Mouse (Mus musculus) heart, embryonic 10.5 days (tissue): ENCODE results near the gene Schip1. TPM values are rescaled to one million over a fixed set of nuclear protein-coding genes. Genes with fewer than 3 reads are reported as not detected.

Experiments
- DNase-seq: peaks from one replicate; pipeline ENCODE4 v3.0.0-alpha.2; 2017; ENCODE audit warnings: low spot score
- H3K27ac ChIP-seq: fragments of 300-500 bp; sonication (generic); 2 replicates; pipeline ENCODE4 v1.5.1; 2016; ENCODE audit warnings: mild to moderate bottlenecking
- H3K27me3 ChIP-seq: fragments of 300-500 bp; sonication (generic); 2 replicates; pipeline ENCODE4 v1.6.1; 2016; ENCODE audit warnings: mild to moderate bottlenecking; ENCODE audit not compliant: poor library complexity, insufficient read depth, severe bottlenecking
- H3K36me3 ChIP-seq: fragments of 300-500 bp; sonication (generic); 2 replicates; pipeline ENCODE4 v1.6.1; 2016; ENCODE audit warnings: mild to moderate bottlenecking, moderate library complexity
- H3K4me1 ChIP-seq: fragments of 300-500 bp; sonication (generic); 2 replicates; pipeline ENCODE4 v1.6.1; 2016; ENCODE audit warnings: mild to moderate bottlenecking
- H3K4me3 ChIP-seq: fragments of 300-500 bp; sonication (generic); 2 replicates; pipeline ENCODE4 v1.5.1; 2016; ENCODE audit warnings: mild to moderate bottlenecking, moderate library complexity
- H3K9me3 ChIP-seq: fragments of 300-500 bp; sonication (generic); 2 replicates; pipeline ENCODE4 v1.6.1; 2016; ENCODE audit warnings: mild to moderate bottlenecking, moderate library complexity
- WGBS: fragments of 180-500 bp; shearing (Covaris S2); methylation state at CpG from one replicate; pipeline ENCODE4 v1.1.7; 2016; 5-methylcytosine and 5-hydroxymethylcytosine counted together
- polyA plus RNA-seq: library from polyadenylated mRNA; unstranded; fragments of >200 nt; fragmentation: Nextera tagmentation; extraction: Ambion mirVana; gene quantifications from 2 replicates; pipeline ENCODE4 v1.2.1, GENCODE M21; 2016

Schip1 gene
- polyA plus RNA-seq, 1 experiment from 2014 or later: 71.0 TPM

DNA sequence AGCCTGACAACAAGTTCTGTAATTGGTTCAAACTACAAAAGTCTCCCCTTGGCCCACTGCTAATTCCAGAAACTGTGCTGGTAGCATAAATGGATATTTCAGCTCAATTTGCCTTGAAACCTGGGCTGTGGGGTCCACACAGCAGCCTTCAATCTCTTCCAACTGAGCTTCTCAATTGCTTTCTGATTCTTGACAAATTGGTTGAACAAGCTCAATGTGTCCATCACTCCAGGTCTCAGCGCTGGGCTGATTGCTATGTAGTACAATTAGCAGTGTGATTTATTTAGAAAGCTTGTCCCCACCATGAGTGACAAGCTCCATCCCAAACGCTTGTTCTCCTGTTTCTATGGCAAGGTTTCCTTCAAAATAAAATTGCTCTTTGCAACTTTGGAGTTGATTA, 370.3 kb downstream of the Schip1 start:
- no peak overlapping the region for H3K27ac ChIP-seq
- no peaks in the 10 kb centered on the region for H3K4me1 ChIP-seq
- no peaks in the 10 kb centered on the region for H3K9me3 ChIP-seq
- no peaks in the 10 kb centered on the region for H3K36me3 ChIP-seq
- H3K4me3 ChIP-seq: no peak overlapping the region
- no peaks in the 10 kb centered on the region for H3K27me3 ChIP-seq
- 78% methylated on average over 2 of the region's 2 CpGs for WGBS
- DNase-seq: no peak

DNA sequence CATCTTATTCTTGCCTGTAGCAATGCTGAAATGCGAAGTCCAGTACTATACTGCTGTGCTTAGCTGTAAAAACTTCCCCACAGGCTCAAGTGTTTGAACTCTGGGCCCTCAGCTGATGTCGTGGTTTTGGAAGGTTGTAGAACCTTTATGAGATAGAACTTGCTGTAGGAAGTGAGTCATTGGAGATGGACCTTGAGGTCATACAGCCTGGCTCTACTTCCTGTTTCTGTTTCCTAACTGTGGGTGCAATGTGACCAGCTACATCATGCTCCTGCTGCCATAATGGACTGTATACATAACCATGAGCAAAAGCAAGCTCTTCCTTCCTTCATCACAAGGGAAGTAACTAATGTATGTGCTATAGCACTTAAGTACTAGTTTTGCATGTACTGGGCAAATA, 383.9 kb downstream of the Schip1 start:
- no peaks in the 10 kb centered on the region for H3K36me3 ChIP-seq
- no peaks in the 10 kb centered on the region for H3K9me3 ChIP-seq
- H3K4me1 ChIP-seq: peaks cover 12% of the 10 kb centered on the region
- no peak for DNase-seq
- no peak overlapping the region for H3K4me3 ChIP-seq
- H3K27ac ChIP-seq: no peak overlapping the region
- 65% methylated on average over 2 of the region's 2 CpGs for WGBS
- H3K27me3 ChIP-seq: no peaks in the 10 kb centered on the region

DNA sequence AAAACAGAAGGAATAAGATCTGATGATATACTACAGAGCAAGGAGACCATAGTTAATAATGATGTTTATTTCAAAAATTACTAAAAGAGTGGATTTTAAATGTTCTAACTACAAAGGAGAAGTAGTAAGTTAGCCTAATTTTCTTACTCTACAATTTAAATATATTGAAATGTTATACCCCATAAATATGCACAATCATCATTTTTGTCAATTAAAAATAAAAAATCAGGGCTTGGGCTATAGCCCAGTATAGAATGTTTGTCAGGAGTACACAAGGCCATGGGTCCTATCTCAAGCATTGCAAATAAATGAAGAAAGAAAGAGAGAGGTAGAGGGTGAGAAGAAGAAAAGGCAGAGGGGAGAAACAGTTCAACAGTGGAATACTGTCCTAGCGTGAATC, 387.0 kb downstream of the Schip1 start:
- no peaks in the 10 kb centered on the region for H3K9me3 ChIP-seq
- no peak for DNase-seq
- H3K27me3 ChIP-seq: no peaks in the 10 kb centered on the region
- H3K36me3 ChIP-seq: no peaks in the 10 kb centered on the region
- peaks cover 16% of the 10 kb centered on the region for H3K4me1 ChIP-seq
- H3K27ac ChIP-seq: no peak overlapping the region
- no peak overlapping the region for H3K4me3 ChIP-seq
- WGBS: 83% methylated on average over 1 of the region's 1 CpGs

DNA sequence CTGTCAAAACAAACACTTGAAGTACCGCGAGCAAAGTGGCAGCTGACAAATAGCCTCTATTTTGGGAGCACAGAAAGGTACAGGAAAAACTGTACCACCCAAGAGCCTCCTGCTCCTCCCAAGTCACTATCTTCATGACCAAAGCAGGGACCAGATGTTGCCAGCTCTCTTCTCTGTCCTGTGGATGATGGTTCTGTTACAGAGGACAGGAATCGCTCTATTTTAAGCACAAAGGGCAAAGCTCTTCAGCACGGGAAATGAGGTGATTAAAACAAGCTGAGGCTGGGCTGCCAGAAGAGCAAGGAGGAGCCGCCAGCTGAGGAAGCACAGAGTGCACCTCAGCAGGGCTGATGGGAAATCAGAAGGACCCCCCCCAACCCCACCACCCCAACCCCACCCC, 388.7 kb downstream of the Schip1 start:
- 3% methylated on average over 5 of the region's 5 CpGs for WGBS
- peaks cover 16% of the 10 kb centered on the region for H3K4me1 ChIP-seq
- H3K27ac ChIP-seq: peak overlapping the region; percentile 80
- peak overlapping the region; percentile 37 for H3K4me3 ChIP-seq
- no peak for DNase-seq
- H3K36me3 ChIP-seq: no peaks in the 10 kb centered on the region
- no peaks in the 10 kb centered on the region for H3K9me3 ChIP-seq
- no peaks in the 10 kb centered on the region for H3K27me3 ChIP-seq

DNA sequence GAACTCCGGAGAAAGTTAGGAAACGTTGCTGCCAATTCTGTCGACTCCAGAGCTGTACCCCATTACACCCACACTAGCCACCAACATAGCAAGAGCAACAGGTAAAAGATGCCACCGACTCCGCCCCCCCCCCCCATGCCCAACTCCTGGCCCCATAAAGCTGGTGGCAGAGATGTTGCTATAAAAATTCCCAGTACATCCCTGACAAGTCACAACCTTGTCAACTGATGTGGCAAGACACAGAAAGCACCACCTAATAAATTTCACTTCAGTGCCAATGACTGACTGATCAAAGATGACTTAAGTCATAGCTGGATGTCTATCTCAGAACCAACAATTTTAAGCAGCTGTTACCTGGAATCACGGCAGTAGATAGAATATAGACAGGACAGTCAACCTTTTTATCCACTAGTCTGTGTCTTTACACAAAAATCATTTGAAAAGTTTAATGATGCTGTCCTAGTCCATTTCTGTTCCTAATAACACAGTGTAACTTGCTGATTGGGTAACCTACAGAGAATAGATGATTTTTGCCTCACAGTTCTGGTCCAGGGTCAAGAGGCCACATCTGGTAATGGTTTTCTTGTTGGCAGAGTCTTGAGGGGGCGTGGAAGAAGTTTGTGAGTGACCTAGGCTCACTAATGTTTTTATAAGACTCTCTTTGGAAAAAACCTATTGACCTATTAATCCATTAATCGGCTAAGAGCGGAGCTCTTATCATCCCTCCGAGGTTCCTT, 389.3 kb downstream of the Schip1 start:
- DNase-seq: no peak
- no peaks in the 10 kb centered on the region for H3K9me3 ChIP-seq
- H3K27me3 ChIP-seq: no peaks in the 10 kb centered on the region
- H3K4me1 ChIP-seq: peaks cover 16% of the 10 kb centered on the region
- no peaks in the 10 kb centered on the region for H3K36me3 ChIP-seq
- 39% methylated on average over 10 of the region's 10 CpGs for WGBS
- H3K4me3 ChIP-seq: peak overlapping the region; percentile 37
- H3K27ac ChIP-seq: peak overlapping the region; percentile 80; the same call in 1 of the 2 replicates

DNA sequence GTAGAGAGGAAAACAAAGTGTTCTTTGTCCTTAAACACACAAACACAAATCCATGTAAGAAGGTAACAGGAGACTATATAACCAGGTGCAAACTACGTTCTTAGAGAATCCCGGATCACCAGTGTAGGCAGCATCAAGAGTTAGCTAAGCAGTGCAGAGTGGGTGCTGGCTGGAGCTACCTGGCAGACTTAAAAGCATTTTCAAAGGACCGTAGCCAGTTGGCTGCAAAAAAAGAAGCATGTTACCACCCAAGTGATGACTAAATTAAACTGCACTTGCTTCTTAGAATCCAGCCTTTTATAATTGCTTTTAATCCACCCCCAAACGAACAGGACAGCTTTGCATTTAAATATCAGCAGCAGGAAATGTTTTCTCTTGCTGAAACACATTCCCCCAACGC, 402.0 kb downstream of the Schip1 start:
- H3K27ac ChIP-seq: peak overlapping the region; percentile 65; the same call in 1 of the 2 replicates
- no peak overlapping the region for H3K4me3 ChIP-seq
- H3K36me3 ChIP-seq: no peaks in the 10 kb centered on the region
- no peaks in the 10 kb centered on the region for H3K9me3 ChIP-seq
- 36% methylated on average over 5 of the region's 5 CpGs for WGBS
- no peak for DNase-seq
- H3K4me1 ChIP-seq: peaks cover 42% of the 10 kb centered on the region
- H3K27me3 ChIP-seq: no peaks in the 10 kb centered on the region

DNA sequence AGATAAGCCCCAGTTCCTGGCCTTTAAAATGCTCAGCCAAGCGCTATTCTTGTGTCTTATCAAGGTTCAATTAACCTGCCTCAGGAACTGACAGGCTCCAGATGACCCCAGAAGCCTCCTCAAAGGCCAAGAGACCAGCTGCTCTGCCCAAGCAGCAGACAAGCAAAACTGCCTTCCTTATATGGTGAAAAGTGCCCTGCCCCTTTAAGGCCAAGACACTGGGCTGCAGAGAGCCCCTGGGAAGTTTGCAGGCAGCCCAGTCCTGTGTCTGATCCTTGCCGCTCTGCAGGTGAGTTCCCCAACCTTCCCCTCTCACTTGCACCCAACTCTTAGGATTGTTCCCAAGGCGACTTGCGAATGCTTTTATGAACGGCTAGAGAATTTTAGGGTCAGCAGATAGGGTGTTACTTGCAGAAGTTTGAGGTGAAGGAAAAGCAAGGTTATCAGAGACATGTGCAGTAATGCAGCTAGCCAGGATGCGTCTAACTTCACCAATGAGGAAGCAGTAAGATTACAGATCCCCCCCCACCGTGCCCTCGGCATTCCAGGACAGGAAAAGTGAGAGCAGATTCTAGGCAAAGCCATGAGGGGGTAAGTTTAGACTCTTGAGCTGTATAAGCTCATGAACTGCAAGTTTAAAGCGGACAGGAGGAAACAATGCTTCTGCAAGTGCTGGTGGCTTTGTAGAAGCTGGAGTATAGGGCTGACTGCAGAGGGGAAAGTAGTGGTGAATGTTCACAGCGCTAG, 403.5 kb downstream of the Schip1 start:
- WGBS: under 1% methylated on average over 10 of the region's 10 CpGs
- peak; percentile 91 for DNase-seq

DNA sequence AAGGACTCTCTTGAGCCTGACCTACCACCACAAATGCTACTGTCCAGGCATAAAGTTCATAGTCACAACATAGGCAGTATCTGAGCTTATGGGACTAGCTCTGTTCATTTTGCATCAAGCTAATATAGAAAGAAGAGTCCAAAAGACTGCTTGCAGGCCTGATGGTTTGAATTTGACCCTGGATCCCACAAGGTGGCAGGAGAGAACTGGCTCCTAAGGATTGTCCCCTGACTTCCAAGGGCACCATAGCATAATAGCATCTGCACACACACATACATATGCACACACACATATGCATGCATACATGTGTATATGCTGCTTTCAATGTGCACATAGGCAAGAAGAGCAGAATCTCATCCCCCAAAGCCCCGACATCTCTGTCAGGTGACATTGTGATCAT, 405.0 kb downstream of the Schip1 start:
- peaks cover 42% of the 10 kb centered on the region for H3K4me1 ChIP-seq
- no peak for DNase-seq
- no peaks in the 10 kb centered on the region for H3K27me3 ChIP-seq
- no peaks in the 10 kb centered on the region for H3K9me3 ChIP-seq
- 0 out of 2 replicates have a peak, but pooled peaks cover 4% of the 10 kb centered on the region for H3K36me3 ChIP-seq
- peak overlapping the region; percentile 30; the same call in 1 of the 2 replicates for H3K27ac ChIP-seq
- peak overlapping the region; percentile 64 for H3K4me3 ChIP-seq
- WGBS: 70% methylated on average over 1 of the region's 1 CpGs

More for the DNA sequence above, 403.5 kb downstream of the Schip1 start:
- peaks cover 42% of the 10 kb centered on the region for H3K4me1 ChIP-seq
- no peaks in the 10 kb centered on the region for H3K36me3 ChIP-seq
- peak overlapping the region; percentile 64 for H3K4me3 ChIP-seq
- H3K27ac ChIP-seq: peak overlapping the region; percentile 91
- no peaks in the 10 kb centered on the region for H3K9me3 ChIP-seq
- H3K27me3 ChIP-seq: no peaks in the 10 kb centered on the region

DNA sequence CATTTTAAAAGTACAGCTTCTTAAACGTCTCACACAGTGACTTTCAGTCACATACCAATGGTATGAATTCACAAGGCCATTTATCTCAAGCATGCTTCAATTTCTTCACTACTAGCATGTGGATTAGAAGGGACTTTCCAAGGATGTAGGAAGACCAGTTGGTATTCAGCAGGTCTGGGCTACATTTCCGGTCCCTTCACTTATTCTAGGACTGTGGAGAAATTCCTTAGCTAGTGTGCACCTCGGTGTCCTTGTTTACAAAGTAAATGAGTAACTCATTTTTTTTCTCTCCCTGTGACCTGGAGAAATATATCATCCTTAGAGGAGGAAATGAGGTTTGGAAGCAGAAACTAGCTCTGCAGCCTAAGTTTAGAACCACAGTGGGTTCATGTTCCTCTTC, 405.5 kb downstream of the Schip1 start:
- Histone ChIP-seq H3K4me3 (peak overlapping the region; percentile 64), H3K4me1 (peaks cover 42% of the 10 kb centered on the region), H3K27ac (peak overlapping the region; percentile 30; the same call in 1 of the 2 replicates), H3K9me3 (no peaks in the 10 kb centered on the region), H3K27me3 (no peaks in the 10 kb centered on the region), H3K36me3 (0 out of 2 replicates have a peak, but pooled peaks cover 4% of the 10 kb centered on the region)
- WGBS: 39% methylated on average over 3 of the region's 3 CpGs
- DNase-seq: no peak

DNA sequence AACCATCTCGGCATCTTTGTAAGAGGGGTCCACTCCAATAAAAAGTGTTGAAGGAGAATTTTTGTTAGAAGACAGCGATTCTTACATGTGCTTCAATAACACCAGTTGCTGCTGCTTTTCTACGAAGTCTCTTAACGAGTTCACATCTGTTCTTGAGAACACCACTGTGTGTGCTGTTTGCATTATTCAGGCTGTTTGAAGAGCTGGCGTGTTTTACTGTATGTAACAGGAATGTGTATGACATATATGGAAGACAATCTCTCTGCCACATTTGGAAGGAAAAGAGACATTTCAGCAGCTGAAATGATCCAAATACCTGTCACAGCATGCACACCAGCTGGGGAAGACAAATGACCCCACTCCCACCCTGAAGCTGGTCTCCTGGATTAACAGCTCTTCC, 406.0 kb downstream of the Schip1 start:
- WGBS: 63% methylated on average over 5 of the region's 5 CpGs
- Histone ChIP-seq H3K27me3 (no peaks in the 10 kb centered on the region), H3K9me3 (no peaks in the 10 kb centered on the region), H3K27ac (0 out of 2 replicates have a peak overlapping the region, but pooled peaks have one; percentile 30), H3K4me1 (peaks cover 42% of the 10 kb centered on the region), H3K4me3 (no peak overlapping the region; the same call in 1 of the 2 replicates), H3K36me3 (0 out of 2 replicates have a peak, but pooled peaks cover 8% of the 10 kb centered on the region)
- no peak for DNase-seq

DNA sequence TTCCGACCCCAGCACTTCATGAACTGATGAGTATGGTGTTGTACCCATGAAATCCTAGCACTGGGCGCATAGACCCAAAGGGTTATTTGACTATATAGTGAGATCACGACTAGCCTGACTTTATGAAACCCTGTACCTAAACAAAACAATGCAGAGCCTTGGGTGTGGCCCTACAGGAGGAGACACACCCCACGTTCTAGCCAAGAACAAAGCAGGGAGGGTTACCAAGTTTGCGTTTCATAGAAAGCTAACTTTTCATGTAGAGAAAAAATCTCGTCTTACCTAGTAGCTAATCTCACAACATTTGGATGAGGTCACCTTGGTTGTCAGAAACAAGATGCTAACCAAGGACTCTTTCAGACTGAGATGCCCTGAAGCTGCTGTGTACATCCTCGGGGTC, 411.7 kb downstream of the Schip1 start:
- no peaks in the 10 kb centered on the region for H3K27me3 ChIP-seq
- H3K4me1 ChIP-seq: no peaks in the 10 kb centered on the region
- 82% methylated on average over 7 of the region's 7 CpGs for WGBS
- DNase-seq: no peak
- no peak overlapping the region for H3K27ac ChIP-seq
- no peak overlapping the region for H3K4me3 ChIP-seq
- no peaks in the 10 kb centered on the region for H3K9me3 ChIP-seq
- H3K36me3 ChIP-seq: 0 out of 2 replicates have a peak, but pooled peaks cover 15% of the 10 kb centered on the region

DNA sequence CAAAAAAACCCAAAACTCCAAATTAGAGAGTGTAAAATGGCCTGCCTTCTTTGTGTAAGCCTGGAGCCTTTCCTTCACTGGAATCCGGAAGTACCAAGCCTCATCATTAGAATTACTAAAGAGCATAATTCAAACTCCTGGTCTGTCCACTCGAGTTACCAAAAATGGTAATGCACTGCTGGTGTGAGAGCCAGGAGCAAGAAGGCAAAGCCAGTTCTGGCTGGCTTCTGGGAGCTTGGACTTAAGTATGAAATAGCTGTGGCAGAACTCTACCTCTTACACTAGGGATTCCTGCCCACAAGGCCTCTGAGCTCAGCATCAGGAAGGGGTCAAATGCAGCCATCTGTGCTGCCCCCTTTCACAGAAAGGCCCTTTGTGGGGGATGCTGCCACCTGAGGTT, 412.9 kb downstream of the Schip1 start:
- H3K9me3 ChIP-seq: no peaks in the 10 kb centered on the region
- H3K4me3 ChIP-seq: no peak overlapping the region
- 0 out of 2 replicates have a peak, but pooled peaks cover 15% of the 10 kb centered on the region for H3K36me3 ChIP-seq
- H3K4me1 ChIP-seq: no peaks in the 10 kb centered on the region
- H3K27ac ChIP-seq: peak overlapping the region; percentile 64
- no peak for DNase-seq
- H3K27me3 ChIP-seq: no peaks in the 10 kb centered on the region
- WGBS: 58% methylated on average over 2 of the region's 2 CpGs

DNA sequence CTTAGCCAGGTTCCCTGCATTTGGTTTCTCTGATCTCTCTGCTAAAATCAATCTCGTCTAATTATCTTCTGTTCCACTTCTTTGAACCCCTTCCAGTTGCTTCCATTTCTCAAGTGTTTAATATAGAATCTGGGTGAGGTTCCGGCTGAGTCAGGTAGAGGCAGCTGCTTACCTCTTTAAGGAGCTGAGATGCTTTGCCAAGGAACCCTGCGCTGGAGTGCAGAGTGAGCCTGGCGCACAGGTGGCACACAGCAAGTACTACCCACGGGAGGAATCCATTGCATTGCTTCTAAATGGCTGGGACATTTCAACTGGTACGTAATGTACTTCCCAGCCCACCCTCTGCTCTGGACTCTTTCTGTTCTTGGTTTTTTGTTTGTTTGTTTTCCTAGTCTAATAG, 414.7 kb downstream of the Schip1 start:
- no peaks in the 10 kb centered on the region for H3K4me1 ChIP-seq
- no peak overlapping the region for H3K27ac ChIP-seq
- DNase-seq: no peak
- H3K27me3 ChIP-seq: no peaks in the 10 kb centered on the region
- H3K4me3 ChIP-seq: no peak overlapping the region
- 0 out of 2 replicates have a peak, but pooled peaks cover 11% of the 10 kb centered on the region for H3K36me3 ChIP-seq
- 89% methylated on average over 6 of the region's 6 CpGs for WGBS
- no peaks in the 10 kb centered on the region for H3K9me3 ChIP-seq
